ENCODE assay signal across 9 mouse cellular contexts in genomic region chr12:17506994-17507542, GRCm38 (mm10). TPM values are rescaled to one million over a fixed set of nuclear protein-coding genes. Genes with fewer than 3 reads are reported as not detected.
DNase-seq lines count a peak whose midpoint lies in the region; ATAC-seq and TF ChIP-seq lines count a peak whose summit lies in the region.
"Had no signal": no experiment of that assay in that cellular context is flagged by ENCODE, and none has a peak within 500 bp of the region (broad histone marks: within the 10 kb centered on the region; RNA-seq: fewer than 3 reads in every experiment).

No protein-coding gene starts in this region.

- peak; percentile 73 for ATAC-seq in activated CD4-positive, CD25-positive, alpha-beta regulatory T cell, adult 4 months
- ATAC-seq in liver, embryonic 14.5 days (ENCODE audit: insufficient read depth), result no peak
- no peak for ATAC-seq in hindbrain, embryonic 13.5 days (ENCODE audit: low FRiP score)

- no peak for TF ChIP-seq CTCF in liver, embryonic 14.5 days (IDR thresholded peaks at IDR 0.05; ENCODE audit: low read depth)

- TF ChIP-seq EP300 in liver, embryonic 14.5 days (IDR thresholded peaks at IDR 0.05; ENCODE audit: low read depth), result no peak

- 25% methylated on average over 13 of the region's 13 CpGs for WGBS in liver, embryonic 14.5 days (ENCODE audit: insufficient replicate concordance)
- WGBS in hindbrain, embryonic 13.5 days, result 72% methylated on average over 13 of the region's 13 CpGs

- no peak overlapping the region for H3K4me3 ChIP-seq in liver, embryonic 14.5 days (ENCODE audit: insufficient read depth in 1 of 2, low read depth in 2 of 2, low read length in 2 of 2)
- H3K4me3 ChIP-seq in hindbrain, embryonic 13.5 days, result no peak overlapping the region
- H3K4me3 ChIP-seq: myocyte had no signal

- peak overlapping the region; percentile 63 for H3K4me2 ChIP-seq in liver, embryonic 14.5 days (ENCODE audit: low read depth)
- H3K4me2 ChIP-seq in hindbrain, embryonic 13.5 days, result no peak overlapping the region

- DNase-seq in layer of hippocampus, adult 11-12 months (ENCODE audit: low spot score), result peak; percentile 11
- DNase-seq in layer of hippocampus, adult 8-10 months (ENCODE audit: low spot score in 2 of 2), result no peak
- peak; percentile 50 to 62 for DNase-seq in heart, postnatal 10 days
- no peak for DNase-seq in liver, embryonic 14.5 days (ENCODE audit: low read depth in 3 of 3, low spot score in 3 of 3)
- DNase-seq in yolk sac, embryonic 10.5 days (ENCODE audit: low spot score), result peak; percentile 60
- no peak for DNase-seq in cerebellum, postnatal 25 days

- peak overlapping the region; percentile 92 for H3K27ac ChIP-seq in liver, embryonic 14.5 days
- H3K27ac ChIP-seq in hindbrain, embryonic 13.5 days, result no peak overlapping the region

- intact Hi-C loops in heart, postnatal 10 days (cut with DNase I), result no loop called here

- no peaks in the 10 kb centered on the region for H3K36me3 ChIP-seq in liver, embryonic 14.5 days (replicated peaks; ENCODE audit: control insufficient read depth, insufficient read depth, low read depth)
- H3K36me3 ChIP-seq in hindbrain, embryonic 13.5 days, result no peaks in the 10 kb centered on the region

- H3K27me3 ChIP-seq in liver, embryonic 14.5 days (ENCODE audit: control insufficient read depth, insufficient read depth, low read length), result no peaks in the 10 kb centered on the region
- H3K27me3 ChIP-seq in hindbrain, embryonic 13.5 days, result no peaks in the 10 kb centered on the region

- no peaks in the 10 kb centered on the region for H3K9me3 ChIP-seq in liver, embryonic 14.5 days (ENCODE audit: control insufficient read depth, low read length)
- no peaks in the 10 kb centered on the region for H3K9me3 ChIP-seq in hindbrain, embryonic 13.5 days

- peak overlapping the region; percentile 66 for H3K9ac ChIP-seq in liver, embryonic 14.5 days (replicated peaks)
- no peak overlapping the region for H3K9ac ChIP-seq in hindbrain, embryonic 13.5 days

- peaks cover 37 to 41% of the 10 kb centered on the region in 2 experiments for H3K4me1 ChIP-seq in liver, embryonic 14.5 days (replicated peaks; ENCODE audit: control insufficient read depth in 2 of 2, insufficient read depth in 2 of 2, low read length in 1 of 2)
- H3K4me1 ChIP-seq in hindbrain, embryonic 13.5 days (replicated peaks), result peaks cover 9% of the 10 kb centered on the region; the same call in 1 of the 2 replicates

RNA-seq across cellular contexts. Expression of gene Odc1, which starts 37.5 kb away (rescaled TPM):
- 10 to 100 TPM; 66.4 to 90.7 (median 85.7) TPM for total RNA-seq in layer of hippocampus, adult 8-10 months (2022)
- 10 to 100 TPM; 19.1 to 21.2 TPM for polyA plus RNA-seq in activated CD4-positive, CD25-positive, alpha-beta regulatory T cell, adult 4 months (2017; shearing (Covaris generic))
- total RNA-seq in heart, postnatal 10 days (2021), result 10 to 100 TPM; 82.0 to 90.0 TPM
- 367 and 457 TPM in 2 replicates for polyA plus RNA-seq in liver, embryonic 14.5 days (2012; rRNA removed)
- 444 and 509 TPM in 2 replicates for polyA plus RNA-seq in liver, embryonic 14.5 days (2014; fragmentation: Nextera tagmentation; extraction: Ambion mirVana)
- polyA plus RNA-seq in hindbrain, embryonic 13.5 days (2015; fragmentation: Nextera tagmentation; extraction: Ambion mirVana), result 148 and 155 TPM in 2 replicates

Comparison
In these comparisons a context has a peak if more than half of its experiments do, and no peak if none do; other contexts are left out.
1. DNase-seq: peak in layer of hippocampus, adult 11-12 months (single experiment), heart, postnatal 10 days (2 of 2) and yolk sac, embryonic 10.5 days (single experiment); none in layer of hippocampus, adult 8-10 months (0 of 2), liver, embryonic 14.5 days (0 of 3) and cerebellum, postnatal 25 days (0 of 2).